Mouse (Mus musculus) liver, embryonic 15.5 days (tissue): Measurements from ENCODE around the gene Mrps23. TPM values are rescaled to one million over a fixed set of nuclear protein-coding genes. Genes with fewer than 3 reads are reported as not detected.

Source experiments
- ATAC-seq: fragments of 200-750 bp; cut with Nextera tagmentation; 2 replicates; pipeline ENCODE4 v1.8.0; 2017; ENCODE audit warnings: moderate number of reproducible peaks, mild to moderate bottlenecking, moderate library complexity; ENCODE audit not compliant: insufficient read depth
- H3K27ac ChIP-seq: fragments of 300-500 bp; sonication (generic); replicated peaks from 2 replicates; pipeline ENCODE4 v1.5.1; 2015; ENCODE audit warnings: mild to moderate bottlenecking, inconsistent platforms
- H3K27me3 ChIP-seq: fragments of 300-500 bp; sonication (generic); 2 replicates; pipeline ENCODE4 v1.6.1; 2015; ENCODE audit warnings: mild to moderate bottlenecking, inconsistent platforms
- H3K36me3 ChIP-seq: fragments of 300-500 bp; sonication (generic); replicated peaks from 2 replicates; pipeline ENCODE4 v1.6.1; 2015; ENCODE audit warnings: moderate library complexity, mild to moderate bottlenecking, inconsistent platforms
- H3K4me1 ChIP-seq: fragments of 300-500 bp; sonication (generic); replicated peaks from 2 replicates; pipeline ENCODE4 v1.6.1; 2015; ENCODE audit warnings: inconsistent platforms
- H3K4me2 ChIP-seq: fragments of 300-500 bp; sonication (generic); 2 replicates; pipeline ENCODE4 v1.6.1; 2015; ENCODE audit warnings: moderate library complexity, mild to moderate bottlenecking, inconsistent platforms
- H3K4me3 ChIP-seq: fragments of 300-500 bp; sonication (generic); replicated peaks from 2 replicates; pipeline ENCODE4 v1.5.1; 2015; ENCODE audit warnings: mild to moderate bottlenecking, inconsistent platforms
- H3K9ac ChIP-seq: fragments of 300-500 bp; sonication (generic); 2 replicates; pipeline ENCODE4 v1.6.1; 2015; ENCODE audit warnings: moderate library complexity, mild to moderate bottlenecking, inconsistent platforms
- H3K9me3 ChIP-seq: fragments of 300-500 bp; sonication (generic); replicated peaks from 2 replicates; pipeline ENCODE4 v1.6.1; 2016; ENCODE audit warnings: inconsistent platforms
- WGBS: fragments of 180-500 bp; shearing (Covaris S2); methylation state at CpG from one replicate; pipeline ENCODE4 v1.1.7; 2015; ENCODE audit warnings: mixed read lengths; ENCODE audit not compliant: insufficient replicate concordance; 5-methylcytosine and 5-hydroxymethylcytosine counted together
- polyA plus RNA-seq: library from polyadenylated mRNA; unstranded; fragments of >200 nt; fragmentation: Nextera tagmentation; extraction: Ambion mirVana; gene quantifications from 2 replicates; pipeline ENCODE4 v1.2.1, GENCODE M21; 2015

The Mrps23 gene
- polyA plus RNA-seq, 1 experiment from 2014 or later = 26.9 TPM

GRCm38 (mm10) chr11:88252767-88253513, 48.8 kb downstream of the Mrps23 start:
- Histone ChIP-seq H3K4me1 (0 out of 2 replicates have a peak, but pooled peaks cover 4% of the 10 kb centered on the region), H3K27me3 (peaks cover 17% of the 10 kb centered on the region; the same call in 1 of the 2 replicates), H3K9ac (no peak overlapping the region), H3K9me3 (no peaks in the 10 kb centered on the region), H3K4me3 (no peak overlapping the region), H3K36me3 (no peaks in the 10 kb centered on the region), H3K27ac (no peak overlapping the region), H3K4me2 (no peak overlapping the region)
- 22% methylated on average over 18 of the region's 18 CpGs for WGBS
- ATAC-seq = no peak

- H3K36me3 ChIP-seq = no peaks in the 10 kb centered on the region
- H3K27me3 ChIP-seq = peaks cover 17% of the 10 kb centered on the region; the same call in 1 of the 2 replicates
- H3K9ac ChIP-seq = no peak overlapping the region
- WGBS = 49% methylated on average over 7 of the region's 7 CpGs
- H3K9me3 ChIP-seq = no peaks in the 10 kb centered on the region
- no peak for ATAC-seq
- no peak overlapping the region for H3K4me3 ChIP-seq
- no peak overlapping the region for H3K27ac ChIP-seq
- no peak overlapping the region for H3K4me2 ChIP-seq
- H3K4me1 ChIP-seq = 0 out of 2 replicates have a peak, but pooled peaks cover 4% of the 10 kb centered on the region
Measured at GRCm38 (mm10) chr11:88253514-88254167, 49.5 kb downstream of the Mrps23 start.

GRCm38 (mm10) chr11:88257700-88258099, 53.5 kb downstream of the Mrps23 start:
- Histone ChIP-seq H3K27me3 (peaks cover 34% of the 10 kb centered on the region; the same call in 1 of the 2 replicates), H3K4me2 (no peak overlapping the region), H3K9me3 (no peaks in the 10 kb centered on the region), H3K9ac (no peak overlapping the region), H3K36me3 (no peaks in the 10 kb centered on the region), H3K4me3 (no peak overlapping the region), H3K27ac (no peak overlapping the region), H3K4me1 (no peaks in the 10 kb centered on the region)
- ATAC-seq = no peak
- 50% methylated on average over 4 of the region's 4 CpGs for WGBS

- Histone ChIP-seq H3K4me2 (no peak overlapping the region), H3K9me3 (no peaks in the 10 kb centered on the region), H3K4me1 (no peaks in the 10 kb centered on the region), H3K4me3 (no peak overlapping the region), H3K27me3 (peaks cover 35% of the 10 kb centered on the region; the same call in 1 of the 2 replicates), H3K36me3 (no peaks in the 10 kb centered on the region), H3K9ac (no peak overlapping the region), H3K27ac (no peak overlapping the region)
- no peak for ATAC-seq
- 58% methylated on average over 4 of the region's 4 CpGs for WGBS
Measured at GRCm38 (mm10) chr11:88258212-88258611, 54.0 kb downstream of the Mrps23 start.

GRCm38 (mm10) chr11:88260463-88260862, 56.3 kb downstream of the Mrps23 start:
- Histone ChIP-seq H3K9ac (no peak overlapping the region), H3K9me3 (no peaks in the 10 kb centered on the region), H3K4me2 (no peak overlapping the region), H3K4me3 (no peak overlapping the region), H3K4me1 (no peaks in the 10 kb centered on the region), H3K27ac (no peak overlapping the region), H3K27me3 (peaks cover 37% of the 10 kb centered on the region), H3K36me3 (no peaks in the 10 kb centered on the region)
- 39% methylated on average over 7 of the region's 7 CpGs for WGBS
- no peak for ATAC-seq

Other genes with a start within 250 kb of the Mrps23 start
- 6.6 and 6.9 TPM in 2 replicates for gene Dynll2, start 216.9 kb upstream of the Mrps23 start, polyA plus RNA-seq
- gene Srsf1, start 157.0 kb upstream of the Mrps23 start, polyA plus RNA-seq = 108 and 113 TPM in 2 replicates
- gene Vezf1, start 136.1 kb upstream of the Mrps23 start, polyA plus RNA-seq = 8.3 and 8.6 TPM in 2 replicates
- 1.1 and 1.5 TPM in 2 replicates for gene Cuedc1, start 106.3 kb upstream of the Mrps23 start, polyA plus RNA-seq
- gene Ccdc182, start 89.7 kb downstream of the Mrps23 start, polyA plus RNA-seq = not detected in 2 replicates